ENCODE assay signal across 8 mouse cellular contexts in the genomic region with DNA sequence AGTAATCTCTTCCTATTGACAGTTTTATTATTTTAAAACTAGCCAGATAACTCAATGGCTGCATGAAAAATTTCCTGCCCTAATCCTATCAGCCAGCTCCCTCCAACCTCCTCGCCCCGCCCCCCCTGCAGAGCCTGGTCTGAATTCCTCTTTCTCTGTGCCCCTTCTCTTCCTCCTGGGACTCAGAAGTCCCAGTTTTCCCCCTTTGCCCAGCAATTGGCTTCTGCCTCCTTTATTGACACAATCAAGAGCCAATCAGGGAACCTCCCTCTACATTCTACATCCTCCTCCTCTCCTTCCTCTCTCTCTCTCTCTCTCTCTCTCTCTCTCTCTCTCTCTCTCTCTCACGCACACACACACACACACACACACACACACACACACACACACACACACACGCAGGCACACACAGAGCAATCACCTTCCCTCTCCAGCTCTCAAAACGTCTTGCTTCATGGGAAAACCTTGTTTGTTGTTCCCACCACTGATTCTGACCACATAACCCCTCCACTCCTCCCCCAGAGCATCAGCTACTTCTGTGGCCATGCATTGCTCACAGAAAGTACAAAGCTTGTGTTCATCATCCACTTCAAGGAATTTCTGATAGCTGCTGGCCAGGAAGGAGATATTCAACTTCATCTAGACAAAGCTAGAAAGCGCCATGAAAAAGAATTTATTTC. TPM values are rescaled to one million over a fixed set of nuclear protein-coding genes. Genes with fewer than 3 reads are reported as not detected.
DNase-seq lines count a peak whose midpoint lies in the region; ATAC-seq lines count a peak whose summit lies in the region.

No protein-coding gene starts in this region.

- H3K9me3 ChIP-seq in heart, embryonic 12.5 days (replicated peaks): no peaks in the 10 kb centered on the region
- H3K9me3 ChIP-seq in stomach, embryonic 16.5 days (replicated peaks; ENCODE audit: control insufficient read depth, low read length): no peaks in the 10 kb centered on the region

- H3K4me2 ChIP-seq in heart, embryonic 12.5 days: peak overlapping the region; percentile 49
- H3K4me2 ChIP-seq in stomach, embryonic 16.5 days (ENCODE audit: low read depth, low read length): peak overlapping the region; percentile 33

- H3K4me3 ChIP-seq in heart, embryonic 12.5 days: no peak overlapping the region
- H3K4me3 ChIP-seq in stomach, embryonic 16.5 days (replicated peaks; ENCODE audit: low read length): no peak overlapping the region; the same call in 1 of the 2 replicates

- 0 out of 2 replicates have a peak overlapping the region, but pooled peaks have one; percentile 22 for H3K9ac ChIP-seq in heart, embryonic 12.5 days
- H3K9ac ChIP-seq in stomach, embryonic 16.5 days (ENCODE audit: low read length): 0 out of 2 replicates have a peak overlapping the region, but pooled peaks have one; percentile 27

- peak overlapping the region; percentile 68 for H3K27ac ChIP-seq in heart, embryonic 12.5 days (ENCODE audit: poor library complexity, severe bottlenecking)
- H3K27ac ChIP-seq in stomach, embryonic 16.5 days (ENCODE audit: low read length): no peak overlapping the region

- ATAC-seq in common myeloid progenitor, adult 5-6 weeks (replicated peaks; ENCODE audit: low read depth, poor library complexity, severe bottlenecking): peak; percentile 57
- peak; percentile 58; the same call in 1 of the 2 replicates for ATAC-seq in heart, embryonic 12.5 days (ENCODE audit: insufficient number of reproducible peaks, low FRiP score)
- ATAC-seq in stomach, embryonic 16.5 days (ENCODE audit: insufficient read depth, low FRiP score): peak; percentile 85

- peak; percentile 7 for DNase-seq in left cerebral cortex, adult 11 months (ENCODE audit: low spot score)
- no peak for DNase-seq in left cerebral cortex, adult 18-20 months (ENCODE audit: low spot score in 2 of 2)
- peak; percentile 39 for DNase-seq in kidney, postnatal 14 days
- DNase-seq in lung, postnatal 4 days: peak; percentile 34 to 53
- DNase-seq in spleen, postnatal 10 days (ENCODE audit: low spot score in 2 of 2): no peak

- H3K27me3 ChIP-seq in heart, embryonic 12.5 days (replicated peaks): no peaks in the 10 kb centered on the region
- no peaks in the 10 kb centered on the region for H3K27me3 ChIP-seq in stomach, embryonic 16.5 days (ENCODE audit: control insufficient read depth, insufficient read depth, low read length)

- H3K4me1 ChIP-seq in heart, embryonic 12.5 days (replicated peaks): peaks cover 13% of the 10 kb centered on the region; the same call in 1 of the 2 replicates
- H3K4me1 ChIP-seq in stomach, embryonic 16.5 days (ENCODE audit: control insufficient read depth, insufficient read depth, low read length): peaks cover 2% of the 10 kb centered on the region; the same call in 1 of the 2 replicates

- H3K36me3 ChIP-seq in heart, embryonic 12.5 days: no peaks in the 10 kb centered on the region
- no peaks in the 10 kb centered on the region for H3K36me3 ChIP-seq in stomach, embryonic 16.5 days (ENCODE audit: control insufficient read depth, insufficient read depth, low read length)

- WGBS in heart, embryonic 12.5 days: 21% methylated on average over 6 of the region's 6 CpGs
- 22% methylated on average over 5 of the region's 6 CpGs for WGBS in stomach, embryonic 16.5 days

RNA-seq across cellular contexts. Expression of a gene that starts 47.1 kb away (rescaled TPM):
- total RNA-seq in left cerebral cortex, adult 18-20 months (2021): 10 to 100 TPM; 32.4 to 36.1 TPM
- total RNA-seq in common myeloid progenitor, adult 5-6 weeks (2017): 26.3 and 31.8 TPM in 2 replicates
- polyA plus RNA-seq in heart, embryonic 12.5 days (2016; fragmentation: Nextera tagmentation; extraction: Ambion mirVana): 14.7 and 15.0 TPM in 2 replicates
- 10.0 and 11.4 TPM in 2 replicates for polyA plus RNA-seq in stomach, embryonic 16.5 days (2015; fragmentation: Nextera tagmentation; extraction: Ambion mirVana)

RNA-seq across cellular contexts. Expression of a gene that starts 47.1 kb away (rescaled TPM):
- total RNA-seq in left cerebral cortex, adult 18-20 months (2021): 1 to 10 TPM; 6.5 to 7.2 TPM
- total RNA-seq in common myeloid progenitor, adult 5-6 weeks (2017): 16.5 and 17.8 TPM in 2 replicates
- polyA plus RNA-seq in heart, embryonic 12.5 days (2016; fragmentation: Nextera tagmentation; extraction: Ambion mirVana): 10.2 TPM in 2 replicates
- 11.9 and 12.7 TPM in 2 replicates for polyA plus RNA-seq in stomach, embryonic 16.5 days (2015; fragmentation: Nextera tagmentation; extraction: Ambion mirVana)

Comparison
In these comparisons a context has a peak if more than half of its experiments do, and no peak if none do; other contexts are left out.
1. DNase-seq: peak in left cerebral cortex, adult 11 months (single experiment), kidney, postnatal 14 days (single experiment) and lung, postnatal 4 days (2 of 2); none in left cerebral cortex, adult 18-20 months (0 of 2) and spleen, postnatal 10 days (0 of 2).
2. Peak in every context shown above with its lines, with median percentiles within 50 percentile points of each other: ATAC-seq.